Mouse (Mus musculus): Measurements from ENCODE around the gene Faap24.

GRCm38 (mm10) chr7:35380351-35380750, 16.3 kb downstream of the Faap24 start:
- no peak for TF ChIP-seq MAX (IDR thresholded peaks at IDR 0.05)
- no peak for TF ChIP-seq CTCF (IDR thresholded peaks at IDR 0.05; ENCODE audit: control insufficient read depth, insufficient read depth, insufficient read length)
- no peak for TF ChIP-seq USF1 (IDR thresholded peaks at IDR 0.05; ENCODE audit: low read depth)
- no peak for TF ChIP-seq MYOD1 (IDR thresholded peaks at IDR 0.05; ENCODE audit: control insufficient read depth, insufficient read length, low read depth)
- no peak for TF ChIP-seq MYOG (IDR thresholded peaks at IDR 0.05; ENCODE audit: control insufficient read depth, extremely low read depth, insufficient read length)
- TF ChIP-seq CEBPB (IDR thresholded peaks at IDR 0.05; ENCODE audit: low read depth), result no peak

All from C2C12 (cell line).